Mouse (Mus musculus) lung, embryonic 14.5 days (tissue): ENCODE results near the gene Egfl6. TPM values are rescaled to one million over a fixed set of nuclear protein-coding genes. Genes with fewer than 3 reads are reported as not detected.

ENCODE experiments used
- ATAC-seq: fragments of 200-750 bp; cut with Nextera tagmentation; 2 replicates; pipeline ENCODE4 v1.8.0; 2017; ENCODE audit warnings: mild to moderate bottlenecking, moderate TSS enrichment, moderate library complexity; ENCODE audit not compliant: insufficient read depth
- DNase-seq: peaks from one replicate; pipeline ENCODE4 v3.0.0-alpha.2; 2015
- H3K27ac ChIP-seq: fragments of 300-500 bp; sonication (generic); 2 replicates; pipeline ENCODE4 v1.5.1; 2014; ENCODE audit warnings: low read depth, mild to moderate bottlenecking, moderate library complexity
- H3K27me3 ChIP-seq: fragments of 300-500 bp; sonication (generic); 2 replicates; pipeline ENCODE4 v1.6.1; 2014; ENCODE audit warnings: low read length, control low read depth; ENCODE audit not compliant: insufficient read depth
- H3K36me3 ChIP-seq: fragments of 300-500 bp; sonication (generic); 2 replicates; pipeline ENCODE4 v1.6.1; 2014; ENCODE audit warnings: control low read depth; ENCODE audit not compliant: insufficient read depth
- H3K4me1 ChIP-seq: fragments of 300-500 bp; sonication (generic); 2 replicates; pipeline ENCODE4 v1.6.1; 2014; ENCODE audit warnings: antibody characterized with exemption, control low read depth; ENCODE audit not compliant: insufficient read depth
- H3K4me2 ChIP-seq: fragments of 300-500 bp; sonication (generic); 2 replicates; pipeline ENCODE4 v1.6.1; 2014; ENCODE audit warnings: mild to moderate bottlenecking
- H3K4me3 ChIP-seq: fragments of 300-500 bp; sonication (generic); 2 replicates; pipeline ENCODE4 v1.5.1; 2014; ENCODE audit warnings: low read depth, low read length
- H3K9ac ChIP-seq: fragments of 300-500 bp; sonication (generic); 2 replicates; pipeline ENCODE4 v1.6.1; 2014
- H3K9me3 ChIP-seq: fragments of 300-500 bp; sonication (generic); 2 replicates; pipeline ENCODE4 v1.6.1; 2016; ENCODE audit warnings: low read depth, low read length, control low read depth
- CTCF ChIP-seq: IDR thresholded peaks from 2 replicates; pipeline ENCODE4 v1.5.1; 2016; ENCODE audit warnings: antibody characterized with exemption, low read depth
- WGBS: fragments of 180-500 bp; shearing (Covaris S2); extraction: QIAGEN DNeasy Blood & Tissue Kit; methylation state at CpG from one replicate; pipeline ENCODE4 v1.1.7; 2014; 5-methylcytosine and 5-hydroxymethylcytosine counted together
- polyA plus RNA-seq: library from polyadenylated mRNA; unstranded; fragments of >200 nt; fragmentation: Nextera tagmentation; extraction: Ambion mirVana; gene quantifications from 2 replicates; pipeline ENCODE4 v1.2.1, GENCODE M21; 2014

Gene Egfl6
- polyA plus RNA-seq, result 36.1 and 39.2 TPM in 2 replicates

GRCm38 (mm10) chrX:166584947-166585824 lies at the start of gene Egfl6:
Egfl6 (minus strand) TSS chrX:166585720.
- Histone ChIP-seq H3K27me3 (no peaks in the 10 kb centered on the region), H3K9ac (peak within 1 kb of the TSS; percentile 38), H3K9me3 (no peaks in the 10 kb centered on the region), H3K4me1 (no peaks in the 10 kb centered on the region), H3K4me2 (peak within 1 kb of the TSS; percentile 62), H3K36me3 (no peaks in the 10 kb centered on the region), H3K4me3 (peak within 1 kb of the TSS; percentile 32), H3K27ac (no peak within 1 kb of the TSS)
- ATAC-seq (peak; percentile 77; the same call in 1 of the 2 replicates), DNase-seq (peak; percentile 46)
- 14% methylated on average over 39 of the region's 39 CpGs for WGBS
- TF ChIP-seq CTCF, result no peak

- Histone ChIP-seq H3K27ac (peak overlapping the region; percentile 63; the same call in 1 of the 2 replicates), H3K4me2 (no peak overlapping the region), H3K4me3 (no peak overlapping the region), H3K9ac (no peak overlapping the region), H3K36me3 (no peaks in the 10 kb centered on the region), H3K27me3 (no peaks in the 10 kb centered on the region), H3K9me3 (no peaks in the 10 kb centered on the region), H3K4me1 (no peaks in the 10 kb centered on the region)
- ATAC-seq (peak; percentile 54; the same call in 1 of the 2 replicates), DNase-seq (peak; percentile 45)
- TF ChIP-seq CTCF, result no peak
- WGBS, result 54% methylated on average over 3 of the region's 3 CpGs
Measured at GRCm38 (mm10) chrX:166626866-166627570, 41.5 kb upstream of the Egfl6 start.

- H3K4me1 ChIP-seq, result no peaks in the 10 kb centered on the region
- no peaks in the 10 kb centered on the region for H3K9me3 ChIP-seq
- no peak overlapping the region for H3K27ac ChIP-seq
- no peak for TF ChIP-seq CTCF
- ATAC-seq, result no peak
- WGBS, result 79% methylated on average over 4 of the region's 4 CpGs
- no peak for DNase-seq
- H3K9ac ChIP-seq, result no peak overlapping the region
- no peaks in the 10 kb centered on the region for H3K27me3 ChIP-seq
- no peak overlapping the region for H3K4me3 ChIP-seq
- H3K36me3 ChIP-seq, result no peaks in the 10 kb centered on the region
- no peak overlapping the region for H3K4me2 ChIP-seq
Measured at GRCm38 (mm10) chrX:166626174-166626573, 40.7 kb upstream of the Egfl6 start.

- TF ChIP-seq CTCF, result no peak
- H3K4me1 ChIP-seq, result no peaks in the 10 kb centered on the region
- H3K36me3 ChIP-seq, result no peaks in the 10 kb centered on the region
- no peak overlapping the region for H3K9ac ChIP-seq
- ATAC-seq, result peak; percentile 35; the same call in 1 of the 2 replicates
- H3K27ac ChIP-seq, result no peak overlapping the region
- no peak overlapping the region for H3K4me2 ChIP-seq
- WGBS, result 58% methylated on average over 3 of the region's 3 CpGs
- no peak overlapping the region for H3K4me3 ChIP-seq
- H3K27me3 ChIP-seq, result no peaks in the 10 kb centered on the region
- DNase-seq, result peak; percentile 34
- H3K9me3 ChIP-seq, result no peaks in the 10 kb centered on the region
Measured at GRCm38 (mm10) chrX:166623176-166623575, 37.7 kb upstream of the Egfl6 start.

- Histone ChIP-seq H3K4me3 (no peak overlapping the region), H3K27me3 (no peaks in the 10 kb centered on the region), H3K36me3 (no peaks in the 10 kb centered on the region), H3K9ac (no peak overlapping the region), H3K9me3 (no peaks in the 10 kb centered on the region), H3K4me1 (no peaks in the 10 kb centered on the region), H3K4me2 (no peak overlapping the region), H3K27ac (no peak overlapping the region)
- 54% methylated on average over 9 of the region's 9 CpGs for WGBS
- peak; percentile 60; the same call in 1 of the 2 replicates for ATAC-seq
- no peak for TF ChIP-seq CTCF
- DNase-seq, result peak; percentile 27
Measured at GRCm38 (mm10) chrX:166621560-166622301, 36.2 kb upstream of the Egfl6 start.

GRCm38 (mm10) chrX:166620900-166621299 lies 35.4 kb upstream of the Egfl6 start:
- Histone ChIP-seq H3K9ac (no peak overlapping the region), H3K27me3 (no peaks in the 10 kb centered on the region), H3K36me3 (no peaks in the 10 kb centered on the region), H3K9me3 (no peaks in the 10 kb centered on the region), H3K4me2 (no peak overlapping the region), H3K4me3 (no peak overlapping the region), H3K27ac (no peak overlapping the region), H3K4me1 (no peaks in the 10 kb centered on the region)
- TF ChIP-seq CTCF, result no peak
- ATAC-seq, result no peak
- no peak for DNase-seq
- WGBS, result 57% methylated on average over 6 of the region's 6 CpGs
